In genomic region chr8:110119715-110120114, GRCm38 (mm10) we compare ENCODE assay signal across 10 mouse cellular contexts. TPM values are rescaled to one million over a fixed set of nuclear protein-coding genes. Genes with fewer than 3 reads are reported as not detected.
DNase-seq lines count a peak whose midpoint lies in the region; ATAC-seq and TF ChIP-seq lines count a peak whose summit lies in the region.
"Had no signal": no experiment of that assay in that cellular context is flagged by ENCODE, and none has a peak within 500 bp of the region (broad histone marks: within the 10 kb centered on the region; RNA-seq: fewer than 3 reads in every experiment).

No protein-coding gene starts in this region.

- no peak overlapping the region for H3K4me2 ChIP-seq in heart, postnatal 0 days (ENCODE audit: low read depth, low read length)
- no peak overlapping the region for H3K4me2 ChIP-seq in neural tube, embryonic 11.5 days (ENCODE audit: low read depth)
- H3K4me2 ChIP-seq: limb, embryonic 12.5 days had no signal

- ATAC-seq in heart, postnatal 0 days (ENCODE audit: insufficient read depth, low read depth), result no peak
- no peak for ATAC-seq in neural tube, embryonic 11.5 days (ENCODE audit: insufficient read depth, low FRiP score, low TSS enrichment)

- no peak overlapping the region for H3K9ac ChIP-seq in heart, postnatal 0 days (replicated peaks; ENCODE audit: low read depth, low read length)
- H3K9ac ChIP-seq in neural tube, embryonic 11.5 days (ENCODE audit: low read length), result no peak overlapping the region
- H3K9ac ChIP-seq: limb, embryonic 12.5 days had no signal

- H3K27me3 ChIP-seq in heart, postnatal 0 days (ENCODE audit: control insufficient read depth, insufficient read depth, low read length), result no peaks in the 10 kb centered on the region
- 0 out of 2 replicates have a peak, but pooled peaks cover 3% of the 10 kb centered on the region for H3K27me3 ChIP-seq in heart, embryonic 10.5 days (ENCODE audit: insufficient read depth, poor library complexity, severe bottlenecking)
- H3K27me3 ChIP-seq in neural tube, embryonic 11.5 days (ENCODE audit: control insufficient read depth, insufficient read depth, low read length), result no peaks in the 10 kb centered on the region
- H3K27me3 ChIP-seq: limb, embryonic 12.5 days had no signal

- no peak for TF ChIP-seq EP300 in heart, postnatal 0 days (IDR thresholded peaks at IDR 0.05; ENCODE audit: low read depth)

- no peak overlapping the region for H3K27ac ChIP-seq in heart, postnatal 0 days (ENCODE audit: low read depth)
- no peak overlapping the region for H3K27ac ChIP-seq in heart, embryonic 10.5 days
- no peak overlapping the region for H3K27ac ChIP-seq in neural tube, embryonic 11.5 days (ENCODE audit: low read depth, low read length)
- H3K27ac ChIP-seq: limb, embryonic 12.5 days had no signal

- H3K4me3 ChIP-seq in heart, postnatal 0 days (ENCODE audit: low read depth, low read length), result no peak overlapping the region
- H3K4me3 ChIP-seq in heart, embryonic 10.5 days, result no peak overlapping the region
- no peak overlapping the region for H3K4me3 ChIP-seq in neural tube, embryonic 11.5 days (ENCODE audit: low read depth, low read length)
- H3K4me3 ChIP-seq: limb, embryonic 12.5 days had no signal

- peak; percentile 44 for TF ChIP-seq CTCF in heart, postnatal 0 days (IDR thresholded peaks at IDR 0.05; ENCODE audit: low read depth)

- H3K9me3 ChIP-seq in heart, postnatal 0 days (replicated peaks; ENCODE audit: control insufficient read depth, low read length), result no peaks in the 10 kb centered on the region
- H3K9me3 ChIP-seq in heart, embryonic 10.5 days, result no peaks in the 10 kb centered on the region
- H3K9me3 ChIP-seq in neural tube, embryonic 11.5 days (ENCODE audit: control insufficient read depth, low read length), result no peaks in the 10 kb centered on the region
- H3K9me3 ChIP-seq: limb, embryonic 12.5 days had no signal

- 40% methylated on average over 6 of the region's 6 CpGs for WGBS in heart, postnatal 0 days
- WGBS in heart, embryonic 10.5 days, result 47% methylated on average over 6 of the region's 6 CpGs
- 47% methylated on average over 6 of the region's 6 CpGs for WGBS in neural tube, embryonic 11.5 days

- DNase-seq in heart, postnatal 0 days (ENCODE audit: low spot score), result no peak
- DNase-seq in heart, embryonic 10.5 days (ENCODE audit: low spot score), result no peak
- DNase-seq in neural tube, embryonic 11.5 days (ENCODE audit: low spot score), result peak; percentile 16
- DNase-seq in neural tube, embryonic 10.5 days (ENCODE audit: extremely low spot score, low spot score), result no peak
- DNase-seq in embryo, embryonic 9.5 days (ENCODE audit: extremely low spot score), result peak; percentile 7
- DNase-seq in retina, adult 2 months (ENCODE audit: low read depth, low spot score), result peak; percentile 33
- DNase-seq in urinary bladder, adult 18-20 months (ENCODE audit: low spot score in 2 of 2), result no peak
- DNase-seq in MN1 (ENCODE audit: low spot score), result no peak

- no peaks in the 10 kb centered on the region for H3K4me1 ChIP-seq in heart, postnatal 0 days (ENCODE audit: control insufficient read depth, insufficient read depth)
- peaks cover 7% of the 10 kb centered on the region; the same call in 1 of the 2 replicates for H3K4me1 ChIP-seq in heart, embryonic 10.5 days
- H3K4me1 ChIP-seq in neural tube, embryonic 11.5 days (ENCODE audit: control insufficient read depth, insufficient read depth, low read length), result no peaks in the 10 kb centered on the region
- H3K4me1 ChIP-seq: limb, embryonic 12.5 days had no signal

- no peaks in the 10 kb centered on the region for H3K36me3 ChIP-seq in heart, postnatal 0 days (replicated peaks; ENCODE audit: control insufficient read depth, insufficient read depth, low read length)
- no peaks in the 10 kb centered on the region for H3K36me3 ChIP-seq in heart, embryonic 10.5 days
- no peaks in the 10 kb centered on the region for H3K36me3 ChIP-seq in neural tube, embryonic 11.5 days (ENCODE audit: control insufficient read depth, insufficient read depth, low read length)
- H3K36me3 ChIP-seq: limb, embryonic 12.5 days had no signal

RNA-seq across cellular contexts. Expression of gene Gm17720, which starts 17.2 kb away (rescaled TPM):
- not detected in 2 replicates for total RNA-seq in heart, postnatal 0 days (2014; rRNA removed; ENCODE audit: low replicate concordance)
- not detected in 2 replicates for polyA plus RNA-seq in heart, postnatal 0 days (2015; fragmentation: Nextera tagmentation; extraction: Ambion mirVana)
- not detected in 2 replicates for polyA plus RNA-seq in heart, embryonic 10.5 days (2016; fragmentation: Nextera tagmentation; extraction: Ambion mirVana)
- not detected in 2 replicates for polyA plus RNA-seq in neural tube, embryonic 11.5 days (2014; fragmentation: Nextera tagmentation; extraction: Ambion mirVana)
- total RNA-seq: MEL had no signal
- polyA plus RNA-seq: limb, embryonic 12.5 days had no signal

RNA-seq across cellular contexts. Expression of gene Gm21964, which starts 18.7 kb away (rescaled TPM):
- not detected in 2 replicates for total RNA-seq in heart, postnatal 0 days (2014; rRNA removed; ENCODE audit: low replicate concordance)
- not detected in 2 replicates for polyA plus RNA-seq in heart, postnatal 0 days (2015; fragmentation: Nextera tagmentation; extraction: Ambion mirVana)
- polyA plus RNA-seq in heart, embryonic 10.5 days (2016; fragmentation: Nextera tagmentation; extraction: Ambion mirVana), result not detected in 2 replicates
- polyA plus RNA-seq in neural tube, embryonic 11.5 days (2014; fragmentation: Nextera tagmentation; extraction: Ambion mirVana), result not detected in 2 replicates
- total RNA-seq: MEL had no signal
- polyA plus RNA-seq: limb, embryonic 12.5 days had no signal

RNA-seq across cellular contexts. Expression of gene Zfp612, which starts 40.2 kb away (rescaled TPM):
- total RNA-seq in heart, postnatal 0 days (2014; rRNA removed; ENCODE audit: low replicate concordance), result 4.0 and 4.2 TPM in 2 replicates
- polyA plus RNA-seq in heart, postnatal 0 days (2015; fragmentation: Nextera tagmentation; extraction: Ambion mirVana), result 5.3 and 5.9 TPM in 2 replicates
- 6.3 and 6.7 TPM in 2 replicates for polyA plus RNA-seq in heart, embryonic 10.5 days (2016; fragmentation: Nextera tagmentation; extraction: Ambion mirVana)
- polyA plus RNA-seq in neural tube, embryonic 11.5 days (2014; fragmentation: Nextera tagmentation; extraction: Ambion mirVana), result 9.3 and 9.9 TPM in 2 replicates
- total RNA-seq: MEL had no signal

RNA-seq across cellular contexts. Expression of gene Calb2, which starts 48.3 kb away (rescaled TPM):
- not detected in 2 replicates for total RNA-seq in heart, postnatal 0 days (2014; rRNA removed; ENCODE audit: low replicate concordance)
- polyA plus RNA-seq in heart, postnatal 0 days (2015; fragmentation: Nextera tagmentation; extraction: Ambion mirVana), result 0.11 and 0.18 TPM in 2 replicates
- polyA plus RNA-seq in heart, embryonic 10.5 days (2016; fragmentation: Nextera tagmentation; extraction: Ambion mirVana), result 0.48 and 1.5 TPM in 2 replicates
- 3.2 and 7.6 TPM in 2 replicates for polyA plus RNA-seq in neural tube, embryonic 11.5 days (2014; fragmentation: Nextera tagmentation; extraction: Ambion mirVana)

Comparison
In these comparisons a context has a peak if more than half of its experiments do, and no peak if none do; other contexts are left out.
1. DNase-seq: peak in neural tube, embryonic 11.5 days (single experiment), embryo, embryonic 9.5 days (single experiment) and retina, adult 2 months (single experiment); none in heart, postnatal 0 days (single experiment), heart, embryonic 10.5 days (single experiment), neural tube, embryonic 10.5 days (single experiment), urinary bladder, adult 18-20 months (0 of 2) and MN1 (single experiment).